Mouse (Mus musculus) cerebellum, postnatal 36 days (tissue): ENCODE measurements around the gene Prpf38b.
"Not testable (repeated sequence)": the region's sequence is repeated elsewhere in the genome, so short reads cannot be mapped to it uniquely, and the experiment has no call there.

Experiments
- DNase-seq, 2 experiments: peaks; one replicate each; pipeline ENCODE4 v3.0.0; 2021 to 2022; ENCODE audit warnings: mixed read lengths in 2 of 2

The Prpf38b gene

GRCm38 (mm10) chr3:108900147-108900546 is 11.4 kb downstream of the Prpf38b start:
- no peak for DNase-seq

GRCm38 (mm10) chr3:108898640-108899039 is 12.9 kb downstream of the Prpf38b start:
- DNase-seq, result no peak

GRCm38 (mm10) chr3:108892914-108893313 is 18.6 kb downstream of the Prpf38b start:
- no peak for DNase-seq

- no peak for DNase-seq
Observed at GRCm38 (mm10) chr3:108892080-108892479, 19.4 kb downstream of the Prpf38b start.

GRCm38 (mm10) chr3:108889908-108890307 is 21.6 kb downstream of the Prpf38b start, which contains the start of gene Fndc7:
Gene Fndc7, minus strand, starts transcription at chr3:108890008.
- DNase-seq, result no peak

- no peak for DNase-seq
Observed at GRCm38 (mm10) chr3:108887618-108887975, 23.9 kb downstream of the Prpf38b start.

- no peak for DNase-seq
Observed at GRCm38 (mm10) chr3:108886934-108887617, 24.5 kb downstream of the Prpf38b start.

GRCm38 (mm10) chr3:108885686-108886530 is 25.6 kb downstream of the Prpf38b start:
- no peak for DNase-seq

GRCm38 (mm10) chr3:108884706-108885289 is 26.7 kb downstream of the Prpf38b start:
- no peak for DNase-seq

- DNase-seq, result no peak
Observed at GRCm38 (mm10) chr3:108883067-108883466, 28.5 kb downstream of the Prpf38b start.

- DNase-seq, result not testable (repeated sequence)
Observed at GRCm38 (mm10) chr3:108881873-108882272, 29.7 kb downstream of the Prpf38b start.

- DNase-seq, result no peak
Observed at GRCm38 (mm10) chr3:108880544-108881507, 30.7 kb downstream of the Prpf38b start.

GRCm38 (mm10) chr3:108879836-108880435 is 31.6 kb downstream of the Prpf38b start:
- DNase-seq, result no peak

GRCm38 (mm10) chr3:108879129-108879528 is 32.4 kb downstream of the Prpf38b start:
- no peak for DNase-seq

GRCm38 (mm10) chr3:108870631-108871030 is 40.9 kb downstream of the Prpf38b start:
- no peak for DNase-seq

GRCm38 (mm10) chr3:108867449-108867848 is 44.1 kb downstream of the Prpf38b start:
- DNase-seq, result no peak

- no peak for DNase-seq
Observed at GRCm38 (mm10) chr3:108865676-108866075, 45.9 kb downstream of the Prpf38b start.

- DNase-seq, result no peak
Observed at GRCm38 (mm10) chr3:108865129-108865528, 46.4 kb downstream of the Prpf38b start.

- DNase-seq, result no peak
Observed at GRCm38 (mm10) chr3:108863091-108863490, 48.4 kb downstream of the Prpf38b start.

GRCm38 (mm10) chr3:108862282-108862681 is 49.2 kb downstream of the Prpf38b start:
- not testable (repeated sequence) for DNase-seq

- DNase-seq, result no peak
Observed at GRCm38 (mm10) chr3:108860786-108861185, 50.7 kb downstream of the Prpf38b start.

- DNase-seq, result no peak
Observed at GRCm38 (mm10) chr3:108858231-108858770, 53.2 kb downstream of the Prpf38b start.
